23 mouse cellular contexts compared by ENCODE assay signal in the genomic region with DNA sequence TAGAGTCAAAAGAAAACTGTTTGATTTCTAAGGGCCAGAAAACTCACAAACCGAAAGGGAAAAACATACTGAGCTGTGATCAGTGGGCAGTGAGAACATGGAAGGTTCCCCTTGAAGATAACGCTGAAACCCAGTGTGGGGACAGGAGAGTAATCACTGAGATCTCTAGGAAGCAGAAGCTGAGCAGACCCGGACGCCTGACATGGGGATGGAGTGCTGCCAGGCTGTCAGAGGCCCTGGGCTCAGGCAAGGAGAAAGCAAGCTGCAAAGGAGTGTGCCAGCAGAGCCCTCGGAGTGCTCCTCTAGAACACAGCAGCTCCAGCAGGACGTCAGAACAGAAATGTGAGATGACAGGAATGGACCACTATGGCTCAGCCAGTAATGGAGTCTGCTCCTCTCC. TPM values are rescaled to one million over a fixed set of nuclear protein-coding genes. Genes with fewer than 3 reads are reported as not detected.
A peak's percentile ranks its signal among the peaks of the same experiment; 100 is the strongest.
DNase-seq lines count a peak whose midpoint lies in the region; ATAC-seq lines count a peak whose summit lies in the region.
"Had no signal": no experiment of that assay in that cellular context is flagged by ENCODE, and none has a peak within 500 bp of the region (broad histone marks: within the 10 kb centered on the region; RNA-seq: fewer than 3 reads in every experiment).

No protein-coding gene starts in this region.

- DNase-seq in heart, adult 11 months = peak; percentile 65
- DNase-seq in heart, postnatal 14 days = no peak
- DNase-seq in MN1 (ENCODE audit: low spot score) = peak; percentile 63
- no peak for DNase-seq in adrenal gland, postnatal 36 days
- DNase-seq in adrenal gland, postnatal 14 days = no peak
- DNase-seq: adrenal gland, adult 8-10 months; cerebellum, adult 11-12 months; cerebellum, adult 8-10 months; cerebellum, postnatal 14 days; gastrocnemius, postnatal 10 days; gastrocnemius, postnatal 36 days; heart, postnatal 36 days; kidney, adult 18-20 months had no signal

- intact Hi-C loops in heart, postnatal 14 days (cut with DNase I) = no loop called here

- ATAC-seq in hematopoietic stem cell, adult 5-6 weeks (replicated peaks in 1 of 2; ENCODE audit: insufficient read depth in 1 of 2, low FRiP score in 2 of 2, low TSS enrichment in 1 of 2, low read depth in 1 of 2, poor library complexity in 2 of 2, severe bottlenecking in 2 of 2) = peak; percentile 49 to 56; a peak in 1 of 4 replicates
- ATAC-seq: activated CD4-positive, CD25-positive, alpha-beta regulatory T cell, adult 4 months; forebrain, embryonic 15.5 days; hindbrain, postnatal 0 days; inflammation-experienced regulatory T-cells, adult 6 months; intestine, embryonic 16.5 days had no signal

RNA-seq across cellular contexts. Expression of gene Alkbh3, which starts 14.0 kb away (rescaled TPM):
- total RNA-seq in heart, postnatal 14 days (2021) = 10 to 100 TPM; 58.7 to 63.1 TPM
- total RNA-seq in hematopoietic stem cell, adult 5-6 weeks (2017) = 29.3 and 39.2 TPM in 2 replicates
- 10 to 100 TPM; 38.6 to 53.1 TPM for total RNA-seq in adrenal gland, postnatal 36 days (2021)
- total RNA-seq in adrenal gland, postnatal 14 days (2021) = 48.8 and 65.8 TPM in 2 replicates

RNA-seq across cellular contexts. Expression of gene Gm27027, which starts 28.5 kb away (rescaled TPM):
- not detected for total RNA-seq in heart, postnatal 14 days (2021)
- total RNA-seq in hematopoietic stem cell, adult 5-6 weeks (2017) = not detected in 2 replicates
- not detected for total RNA-seq in adrenal gland, postnatal 36 days (2021)
- not detected in 2 replicates for total RNA-seq in adrenal gland, postnatal 14 days (2021)
- total RNA-seq: adrenal gland, postnatal 4 days; ES-E14; granulocyte monocyte progenitor cell, adult 5-6 weeks; heart, adult 8-10 months; heart, postnatal 36 days; hindbrain, postnatal 0 days had no signal

Comparison
In these comparisons a context has a peak if more than half of its experiments do, and no peak if none do; other contexts are left out.
1. DNase-seq: peak in heart, adult 11 months (single experiment) and MN1 (single experiment); none in heart, postnatal 14 days (0 of 2), adrenal gland, postnatal 36 days (0 of 2) and adrenal gland, postnatal 14 days (single experiment).